Mouse (Mus musculus): ENCODE data around the gene Spred2.

GRCm38 (mm10) chr11:19875551-19875950, 48.6 kb upstream of the Spred2 start:
- TF ChIP-seq CTCF (IDR thresholded peaks at IDR 0.05; ENCODE audit: insufficient read depth, low read depth, low read length), result no peak
- TF ChIP-seq POLR2A (IDR thresholded peaks at IDR 0.05; ENCODE audit: insufficient read depth, low read depth, low read length), result no peak
